Mouse (Mus musculus) kidney, postnatal 0 days (tissue): ENCODE measurements around the gene Ankrd11. TPM values are rescaled to one million over a fixed set of nuclear protein-coding genes. Genes with fewer than 3 reads are reported as not detected.
A peak's percentile ranks its signal among the peaks of the same experiment; 100 is the strongest.

Source experiments
- ATAC-seq: fragments of 200-750 bp; cut with Nextera tagmentation; replicated peaks from 2 replicates; pipeline ENCODE4 v1.8.0; 2017; ENCODE audit warnings: low read depth, moderate number of reproducible peaks, moderate TSS enrichment, moderate library complexity; ENCODE audit not compliant: low FRiP score
- DNase-seq: peaks from one replicate; pipeline ENCODE4 v3.0.0-alpha.2; 2016; ENCODE audit warnings: low spot score
- H3K27ac ChIP-seq: fragments of 300-500 bp; sonication (generic); 2 replicates; pipeline ENCODE4 v1.5.1; 2014; ENCODE audit warnings: mild to moderate bottlenecking
- H3K27me3 ChIP-seq: fragments of 300-500 bp; sonication (generic); 2 replicates; pipeline ENCODE4 v1.6.1; 2014; ENCODE audit warnings: low read length, mixed read lengths; ENCODE audit not compliant: insufficient read depth
- H3K36me3 ChIP-seq: fragments of 300-500 bp; sonication (generic); 2 replicates; pipeline ENCODE4 v1.6.1; 2014; ENCODE audit warnings: low read length, mixed read lengths; ENCODE audit not compliant: insufficient read depth
- H3K4me1 ChIP-seq: fragments of 300-500 bp; sonication (generic); replicated peaks from 2 replicates; pipeline ENCODE4 v1.6.1; 2014; ENCODE audit warnings: antibody characterized with exemption, low read length, mixed read lengths; ENCODE audit not compliant: insufficient read depth
- H3K4me2 ChIP-seq: fragments of 300-500 bp; sonication (generic); 2 replicates; pipeline ENCODE4 v1.6.1; 2014; ENCODE audit warnings: mild to moderate bottlenecking, low read length, moderate library complexity, mixed read lengths
- H3K4me3 ChIP-seq: fragments of 300-500 bp; sonication (generic); replicated peaks from 2 replicates; pipeline ENCODE4 v1.5.1; 2014; ENCODE audit warnings: low read depth, low read length
- H3K9ac ChIP-seq: fragments of 300-500 bp; sonication (generic); 2 replicates; pipeline ENCODE4 v1.6.1; 2014; ENCODE audit warnings: low read depth, low read length
- H3K9me3 ChIP-seq: fragments of 300-500 bp; sonication (generic); replicated peaks from 2 replicates; pipeline ENCODE4 v1.6.1; 2016; ENCODE audit warnings: low read length, inconsistent platforms, mixed read lengths
- CTCF ChIP-seq: IDR thresholded peaks from 2 replicates; pipeline ENCODE4 v1.5.1; 2016; ENCODE audit warnings: antibody characterized with exemption, low read depth, mild to moderate bottlenecking, moderate library complexity
- WGBS: fragments of 180-500 bp; shearing (Covaris S2); extraction: QIAGEN DNeasy Blood & Tissue Kit; methylation state at CpG from one replicate; pipeline ENCODE4 v1.1.7; 2014; 5-methylcytosine and 5-hydroxymethylcytosine counted together
- polyA plus RNA-seq: library from polyadenylated mRNA; unstranded; fragments of >200 nt; fragmentation: Nextera tagmentation; extraction: Ambion mirVana; gene quantifications from 2 replicates; pipeline ENCODE4 v1.2.1, GENCODE M21; 2015

Gene Ankrd11
- polyA plus RNA-seq, 1 experiment from 2014 or later: 57.9 TPM

GRCm38 (mm10) chr8:122866231-122866630, 175.8 kb downstream of the Ankrd11 start:
- Histone ChIP-seq H3K4me2 (no peak overlapping the region), H3K9me3 (no peaks in the 10 kb centered on the region), H3K4me3 (no peak overlapping the region), H3K36me3 (no peaks in the 10 kb centered on the region), H3K9ac (no peak overlapping the region), H3K4me1 (no peaks in the 10 kb centered on the region), H3K27me3 (no peaks in the 10 kb centered on the region), H3K27ac (no peak overlapping the region)
- TF ChIP-seq CTCF: no peak
- DNase-seq: no peak
- 82% methylated on average over 8 of the region's 8 CpGs for WGBS
- no peak for ATAC-seq

GRCm38 (mm10) chr8:122865441-122865840, 176.6 kb downstream of the Ankrd11 start:
- 62% methylated on average over 10 of the region's 10 CpGs for WGBS
- Histone ChIP-seq H3K36me3 (no peaks in the 10 kb centered on the region), H3K27me3 (no peaks in the 10 kb centered on the region), H3K4me3 (no peak overlapping the region), H3K4me2 (peak overlapping the region; percentile 25; the same call in 1 of the 2 replicates), H3K4me1 (no peaks in the 10 kb centered on the region), H3K9ac (no peak overlapping the region), H3K27ac (no peak overlapping the region), H3K9me3 (no peaks in the 10 kb centered on the region)
- no peak for ATAC-seq
- TF ChIP-seq CTCF: peak; percentile 55
- peak; percentile 39 for DNase-seq

- H3K9ac ChIP-seq: no peak overlapping the region
- TF ChIP-seq CTCF: no peak
- no peaks in the 10 kb centered on the region for H3K4me1 ChIP-seq
- H3K4me3 ChIP-seq: no peak overlapping the region
- H3K9me3 ChIP-seq: no peaks in the 10 kb centered on the region
- no peaks in the 10 kb centered on the region for H3K27me3 ChIP-seq
- no peaks in the 10 kb centered on the region for H3K36me3 ChIP-seq
- WGBS: 66% methylated on average over 26 of the region's 26 CpGs
- H3K4me2 ChIP-seq: peak overlapping the region; percentile 25
- DNase-seq (no peak), ATAC-seq (no peak)
- no peak overlapping the region for H3K27ac ChIP-seq
Measured at GRCm38 (mm10) chr8:122864719-122865129, 177.4 kb downstream of the Ankrd11 start.

- Histone ChIP-seq H3K9me3 (no peaks in the 10 kb centered on the region), H3K27me3 (no peaks in the 10 kb centered on the region), H3K4me1 (no peaks in the 10 kb centered on the region), H3K27ac (no peak overlapping the region), H3K36me3 (no peaks in the 10 kb centered on the region), H3K9ac (no peak overlapping the region), H3K4me3 (no peak overlapping the region), H3K4me2 (no peak overlapping the region)
- ATAC-seq (no peak), DNase-seq (no peak)
- TF ChIP-seq CTCF: no peak
- WGBS: 50% methylated on average over 13 of the region's 13 CpGs
Measured at GRCm38 (mm10) chr8:122859843-122860242, 182.2 kb downstream of the Ankrd11 start.

- no peak overlapping the region for H3K9ac ChIP-seq
- WGBS: 78% methylated on average over 8 of the region's 8 CpGs
- no peak for TF ChIP-seq CTCF
Measured at GRCm38 (mm10) chr8:122856288-122856687, 185.8 kb downstream of the Ankrd11 start.

GRCm38 (mm10) chr8:122855123-122855522, 187.0 kb downstream of the Ankrd11 start:
- Histone ChIP-seq H3K4me2 (no peak overlapping the region), H3K27me3 (no peaks in the 10 kb centered on the region), H3K27ac (no peak overlapping the region), H3K9ac (no peak overlapping the region), H3K4me1 (no peaks in the 10 kb centered on the region), H3K4me3 (no peak overlapping the region), H3K36me3 (no peaks in the 10 kb centered on the region), H3K9me3 (no peaks in the 10 kb centered on the region)
- no peak for TF ChIP-seq CTCF
- ATAC-seq: no peak
- no peak for DNase-seq
- 76% methylated on average over 4 of the region's 4 CpGs for WGBS

More at GRCm38 (mm10) chr8:122856288-122856687, 185.8 kb downstream of the Ankrd11 start:
- ATAC-seq: no peak
- no peak overlapping the region for H3K27ac ChIP-seq
- H3K27me3 ChIP-seq: no peaks in the 10 kb centered on the region
- H3K4me1 ChIP-seq: no peaks in the 10 kb centered on the region
- no peak overlapping the region for H3K4me3 ChIP-seq
- no peak for DNase-seq
- H3K4me2 ChIP-seq: no peak overlapping the region
- H3K9me3 ChIP-seq: no peaks in the 10 kb centered on the region
- H3K36me3 ChIP-seq: no peaks in the 10 kb centered on the region

- Histone ChIP-seq H3K4me1 (no peaks in the 10 kb centered on the region), H3K27ac (no peak overlapping the region), H3K9me3 (no peaks in the 10 kb centered on the region), H3K27me3 (no peaks in the 10 kb centered on the region), H3K36me3 (no peaks in the 10 kb centered on the region), H3K4me3 (no peak overlapping the region), H3K4me2 (no peak overlapping the region), H3K9ac (no peak overlapping the region)
- 74% methylated on average over 7 of the region's 7 CpGs for WGBS
- ATAC-seq: no peak
- no peak for TF ChIP-seq CTCF
- DNase-seq: no peak
Measured at GRCm38 (mm10) chr8:122854388-122854787, 187.7 kb downstream of the Ankrd11 start.
